Mouse (Mus musculus) midbrain, embryonic 14.5 days (tissue): Measurements from ENCODE around the gene Olfr424. TPM values are rescaled to one million over a fixed set of nuclear protein-coding genes. Genes with fewer than 3 reads are reported as not detected.

Source experiments
- ATAC-seq: fragments of 200-750 bp; cut with Nextera tagmentation; 2 replicates; pipeline ENCODE4 v1.8.0; 2017; ENCODE audit warnings: moderate number of reproducible peaks, moderate library complexity; ENCODE audit not compliant: low FRiP score, low TSS enrichment
- DNase-seq: peaks from one replicate; pipeline ENCODE4 v3.0.0-alpha.2; 2015
- H3K27ac ChIP-seq: fragments of 300-500 bp; sonication (generic); replicated peaks from 2 replicates; pipeline ENCODE4 v1.5.1; 2014; ENCODE audit warnings: mild to moderate bottlenecking, low read depth, low read length, moderate library complexity
- H3K27me3 ChIP-seq: fragments of 300-500 bp; sonication (generic); 2 replicates; pipeline ENCODE4 v1.6.1; 2014; ENCODE audit warnings: low read length, control low read depth, mixed read lengths; ENCODE audit not compliant: control insufficient read depth, insufficient read depth
- H3K36me3 ChIP-seq: fragments of 300-500 bp; sonication (generic); 2 replicates; pipeline ENCODE4 v1.6.1; 2014; ENCODE audit warnings: low read length, control low read depth; ENCODE audit not compliant: control insufficient read depth, insufficient read depth
- H3K4me1 ChIP-seq: fragments of 300-500 bp; sonication (generic); 2 replicates; pipeline ENCODE4 v1.6.1; 2014; ENCODE audit warnings: mild to moderate bottlenecking, antibody characterized with exemption, low read length, control low read depth; ENCODE audit not compliant: control insufficient read depth, insufficient read depth
- H3K4me2 ChIP-seq: fragments of 300-500 bp; sonication (generic); 2 replicates; pipeline ENCODE4 v1.6.1; 2014; ENCODE audit warnings: mild to moderate bottlenecking, low read length, moderate library complexity
- H3K4me3 ChIP-seq: fragments of 300-500 bp; sonication (generic); replicated peaks from 2 replicates; pipeline ENCODE4 v1.5.1; 2014; ENCODE audit warnings: low read depth, low read length
- H3K9ac ChIP-seq: fragments of 300-500 bp; sonication (generic); replicated peaks from 2 replicates; pipeline ENCODE4 v1.6.1; 2014; ENCODE audit warnings: mild to moderate bottlenecking, low read length, moderate library complexity
- H3K9me3 ChIP-seq: fragments of 300-500 bp; sonication (generic); 2 replicates; pipeline ENCODE4 v1.6.1; 2016; ENCODE audit warnings: low read length, control low read depth, mixed read lengths; ENCODE audit not compliant: control insufficient read depth
- WGBS: fragments of 180-500 bp; shearing (Covaris S2); extraction: QIAGEN DNeasy Blood & Tissue Kit; methylation state at CpG from one replicate; pipeline ENCODE4 v1.1.7; 2014; 5-methylcytosine and 5-hydroxymethylcytosine counted together
- polyA plus RNA-seq: library from polyadenylated mRNA; unstranded; fragments of >200 nt; fragmentation: Nextera tagmentation; extraction: Ambion mirVana; gene quantifications from 2 replicates; pipeline ENCODE4 v1.2.1, GENCODE M21; 2014

Gene Olfr424
- polyA plus RNA-seq = not detected in 2 replicates

DNA sequence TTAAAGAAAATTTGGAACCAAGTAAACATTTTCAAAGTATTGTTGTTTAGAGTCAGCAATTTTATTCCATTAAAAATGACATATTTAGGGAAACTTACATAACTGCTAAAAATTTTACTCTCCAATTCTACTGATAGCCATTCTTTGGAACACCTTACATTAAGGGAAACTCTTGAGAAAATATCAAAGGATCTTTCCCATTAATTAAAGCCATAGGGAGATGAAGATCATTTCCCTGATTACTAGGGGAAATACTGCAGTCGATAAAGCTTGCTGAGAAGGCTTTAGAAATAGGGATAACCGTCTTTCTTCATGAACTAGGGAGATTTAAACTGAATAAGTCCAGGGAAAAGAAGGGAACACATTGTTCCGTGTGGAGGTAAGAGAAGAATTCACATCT, at the start of gene Olfr424:
Gene Olfr424 (plus strand): TSS at position 301 of the 400 bp plus-strand sequence.
- Histone ChIP-seq H3K9ac (no peak within 1 kb of the TSS), H3K9me3 (no peaks in the 10 kb centered on the region), H3K36me3 (no peaks in the 10 kb centered on the region), H3K4me2 (no peak within 1 kb of the TSS), H3K27ac (no peak within 1 kb of the TSS), H3K4me3 (no peak within 1 kb of the TSS), H3K27me3 (no peaks in the 10 kb centered on the region), H3K4me1 (no peaks in the 10 kb centered on the region)
- WGBS = 83% methylated on average over 3 of the region's 3 CpGs
- ATAC-seq (no peak), DNase-seq (no peak)

DNA sequence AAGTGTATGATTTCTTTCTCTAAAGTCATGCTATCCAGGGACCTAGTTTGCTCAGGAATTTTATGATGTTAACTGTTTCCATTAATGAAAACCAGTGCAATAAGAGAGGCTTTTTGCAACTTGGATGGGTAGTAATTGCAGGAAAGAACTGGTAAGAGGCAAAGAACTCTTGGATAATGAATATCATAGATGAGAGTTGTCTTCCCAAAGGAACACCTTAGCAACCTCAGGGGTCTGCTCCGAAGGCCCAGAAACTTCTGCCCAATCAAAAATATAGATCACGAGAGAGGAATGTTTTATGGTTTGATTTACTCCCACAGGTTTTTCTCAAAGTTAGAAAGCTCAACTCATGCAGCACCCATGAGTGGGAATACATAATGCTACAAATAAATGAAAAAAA, 47.3 kb upstream of the Olfr424 start, which contains the start of gene Olfr429:
Gene Olfr429 (plus strand): TSS at position 301 of the 400 bp plus-strand sequence.
- no peaks in the 10 kb centered on the region for H3K9me3 ChIP-seq
- no peaks in the 10 kb centered on the region for H3K36me3 ChIP-seq
- no peak within 1 kb of the TSS for H3K4me2 ChIP-seq
- 91% methylated on average over 2 of the region's 2 CpGs for WGBS
- no peak for DNase-seq
- H3K27ac ChIP-seq = no peak within 1 kb of the TSS
- ATAC-seq = no peak
- no peaks in the 10 kb centered on the region for H3K27me3 ChIP-seq
- no peaks in the 10 kb centered on the region for H3K4me1 ChIP-seq
- no peak within 1 kb of the TSS for H3K4me3 ChIP-seq
- no peak within 1 kb of the TSS for H3K9ac ChIP-seq

GRCm38 (mm10) chr1:174096591-174096990, 34.7 kb upstream of the Olfr424 start, which contains the start of gene Olfr427:
Gene Olfr427 (plus strand): TSS chr1:174096891.
- no peak within 1 kb of the TSS for H3K4me3 ChIP-seq
- ATAC-seq (no peak), DNase-seq (no peak)
- no peak within 1 kb of the TSS for H3K9ac ChIP-seq
- no peak within 1 kb of the TSS for H3K4me2 ChIP-seq
- no peaks in the 10 kb centered on the region for H3K9me3 ChIP-seq
- no peak within 1 kb of the TSS for H3K27ac ChIP-seq
- WGBS = 89% methylated on average over 1 of the region's 1 CpGs
- H3K4me1 ChIP-seq = no peaks in the 10 kb centered on the region
- H3K27me3 ChIP-seq = no peaks in the 10 kb centered on the region
- no peaks in the 10 kb centered on the region for H3K36me3 ChIP-seq

- DNase-seq (peak; percentile 61), ATAC-seq (no peak)
- H3K36me3 ChIP-seq = no peaks in the 10 kb centered on the region
- H3K27me3 ChIP-seq = no peaks in the 10 kb centered on the region
- H3K4me2 ChIP-seq = no peak overlapping the region
- H3K27ac ChIP-seq = no peak overlapping the region
- no peaks in the 10 kb centered on the region for H3K9me3 ChIP-seq
- no peaks in the 10 kb centered on the region for H3K4me1 ChIP-seq
- H3K4me3 ChIP-seq = no peak overlapping the region
- H3K9ac ChIP-seq = no peak overlapping the region
- 63% methylated on average over 2 of the region's 2 CpGs for WGBS
Observed at GRCm38 (mm10) chr1:174103735-174104134, 27.6 kb upstream of the Olfr424 start.

DNA sequence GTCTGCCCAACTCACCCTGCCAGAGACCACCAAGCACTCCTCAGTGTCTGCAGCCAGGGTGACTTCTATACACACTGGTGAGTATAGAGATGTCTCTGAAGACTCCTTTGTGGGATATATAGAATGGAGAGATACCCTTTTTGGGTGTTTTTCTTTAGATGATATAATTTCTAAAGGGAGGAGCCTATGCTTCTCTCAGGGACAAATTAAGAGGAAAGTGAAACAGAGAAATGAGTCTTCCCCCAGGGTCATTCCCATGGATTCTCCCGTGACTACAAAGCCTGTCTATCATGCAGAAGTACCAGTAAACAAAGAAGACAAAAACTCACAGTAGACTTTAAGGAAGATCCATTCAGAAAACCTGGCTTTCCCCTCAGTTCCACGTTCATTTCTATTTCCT, 10.3 kb upstream of the Olfr424 start, which contains the start of gene Olfr231:
Gene Olfr231 (minus strand): TSS at position 101 of the 400 bp plus-strand sequence.
- ATAC-seq (no peak), DNase-seq (no peak)
- Histone ChIP-seq H3K9ac (no peak within 1 kb of the TSS), H3K9me3 (no peaks in the 10 kb centered on the region), H3K27me3 (no peaks in the 10 kb centered on the region), H3K4me2 (no peak within 1 kb of the TSS), H3K4me3 (no peak within 1 kb of the TSS), H3K27ac (no peak within 1 kb of the TSS), H3K36me3 (no peaks in the 10 kb centered on the region), H3K4me1 (no peaks in the 10 kb centered on the region)
- WGBS = 46% methylated on average over 2 of the region's 2 CpGs

DNA sequence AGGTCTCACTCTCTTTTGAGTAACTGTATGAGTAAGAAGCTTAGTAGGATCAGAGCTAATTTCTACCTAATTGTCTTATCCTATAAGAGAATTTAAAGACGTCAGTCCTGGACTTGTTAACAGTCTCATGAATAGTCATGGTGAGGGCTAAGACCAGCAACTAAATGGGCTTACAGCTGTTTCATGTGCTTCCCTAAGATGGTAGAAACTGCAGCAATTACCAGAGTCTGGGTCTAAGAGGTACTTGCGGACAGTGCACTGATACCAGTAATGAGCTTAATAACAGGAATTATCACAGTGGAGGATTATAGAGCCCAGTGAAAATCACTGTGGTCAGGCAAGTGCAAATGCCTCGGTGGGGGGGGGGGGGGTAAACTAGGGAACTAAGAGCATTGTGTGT, 682 bp downstream of the Olfr424 start:
- ATAC-seq = no peak
- Histone ChIP-seq H3K4me3 (no peak overlapping the region), H3K36me3 (no peaks in the 10 kb centered on the region), H3K4me1 (no peaks in the 10 kb centered on the region), H3K4me2 (no peak overlapping the region), H3K9ac (no peak overlapping the region), H3K27me3 (no peaks in the 10 kb centered on the region), H3K27ac (no peak overlapping the region), H3K9me3 (no peaks in the 10 kb centered on the region)
- 53% methylated on average over 3 of the region's 3 CpGs for WGBS
- DNase-seq = no peak

DNA sequence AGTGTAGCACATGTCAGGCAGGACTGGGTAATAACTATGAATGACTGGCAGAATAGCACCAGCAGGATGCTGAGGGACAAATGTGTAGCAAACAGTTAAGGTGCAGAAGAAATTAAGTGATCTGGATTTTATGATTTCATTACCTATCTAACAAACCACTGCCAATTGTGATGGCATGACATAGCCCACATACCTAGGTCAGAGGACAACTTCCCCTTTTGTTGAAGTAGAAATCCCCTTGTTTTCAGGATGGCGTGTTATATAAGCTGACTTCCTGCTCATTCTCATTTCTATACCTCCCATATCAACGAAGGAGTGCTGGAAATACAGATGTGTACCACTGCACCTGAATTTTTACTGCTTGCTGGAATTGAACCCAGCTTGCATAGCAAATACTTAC, 10.1 kb downstream of the Olfr424 start:
- no peak for ATAC-seq
- Histone ChIP-seq H3K4me2 (no peak overlapping the region), H3K4me1 (no peaks in the 10 kb centered on the region), H3K9me3 (no peaks in the 10 kb centered on the region), H3K36me3 (no peaks in the 10 kb centered on the region), H3K9ac (no peak overlapping the region), H3K27me3 (no peaks in the 10 kb centered on the region), H3K27ac (no peak overlapping the region), H3K4me3 (no peak overlapping the region)
- 73% methylated on average over 2 of the region's 2 CpGs for WGBS
- no peak for DNase-seq

DNA sequence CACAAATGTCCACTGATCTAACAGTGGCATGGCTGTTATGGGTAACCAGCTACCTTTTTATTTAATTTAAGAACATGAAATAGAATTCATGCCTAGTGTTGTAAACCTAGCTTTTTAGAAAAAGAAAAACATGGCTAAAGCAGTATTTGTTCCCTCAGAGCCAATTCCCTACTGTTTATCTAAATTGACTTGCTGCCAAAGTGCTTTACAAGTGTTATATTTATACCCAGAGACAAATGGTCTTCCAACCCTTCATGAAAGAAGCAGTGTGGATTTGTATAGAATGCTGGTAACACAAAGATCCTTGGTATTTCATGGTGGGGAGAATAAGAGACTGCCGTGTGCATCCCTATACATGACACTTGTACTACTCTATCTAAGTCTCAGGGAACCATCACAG, 15.4 kb downstream of the Olfr424 start:
- DNase-seq (no peak), ATAC-seq (no peak)
- Histone ChIP-seq H3K36me3 (no peaks in the 10 kb centered on the region), H3K27me3 (no peaks in the 10 kb centered on the region), H3K4me2 (no peak overlapping the region), H3K27ac (no peak overlapping the region), H3K4me3 (no peak overlapping the region), H3K9me3 (no peaks in the 10 kb centered on the region), H3K9ac (no peak overlapping the region), H3K4me1 (no peaks in the 10 kb centered on the region)
- WGBS = 90% methylated on average over 1 of the region's 1 CpGs

GRCm38 (mm10) chr1:174149289-174149688, 18.0 kb downstream of the Olfr424 start:
- Histone ChIP-seq H3K9ac (no peak overlapping the region), H3K9me3 (no peaks in the 10 kb centered on the region), H3K36me3 (no peaks in the 10 kb centered on the region), H3K27ac (no peak overlapping the region), H3K4me3 (no peak overlapping the region), H3K4me1 (no peaks in the 10 kb centered on the region), H3K4me2 (no peak overlapping the region), H3K27me3 (no peaks in the 10 kb centered on the region)
- DNase-seq = no peak
- ATAC-seq = no peak
- 82% methylated on average over 2 of the region's 2 CpGs for WGBS
